Mouse (Mus musculus) stomach, postnatal 0 days (tissue): ENCODE measurements around the gene Pramef12. TPM values are rescaled to one million over a fixed set of nuclear protein-coding genes. Genes with fewer than 3 reads are reported as not detected.
A peak's percentile ranks its signal among the peaks of the same experiment; 100 is the strongest.
"Not testable (repeated sequence)": the region's sequence is repeated elsewhere in the genome, so short reads cannot be mapped to it uniquely, and the experiment has no call there.

Experiments
- ATAC-seq: fragments of 200-750 bp; cut with Nextera tagmentation; 2 replicates; pipeline ENCODE4 v1.8.0; 2017; ENCODE audit not compliant: low FRiP score, low TSS enrichment
- DNase-seq: peaks from one replicate; pipeline ENCODE4 v3.0.0-alpha.2; 2016; ENCODE audit warnings: low spot score
- H3K27ac ChIP-seq: fragments of 300-500 bp; sonication (generic); replicated peaks from 2 replicates; pipeline ENCODE4 v1.5.1; 2014; ENCODE audit warnings: mild to moderate bottlenecking, control low read depth
- H3K27me3 ChIP-seq: fragments of 300-500 bp; sonication (generic); 2 replicates; pipeline ENCODE4 v1.6.1; 2014; ENCODE audit warnings: low read length; ENCODE audit not compliant: control insufficient read depth, insufficient read depth
- H3K36me3 ChIP-seq: fragments of 300-500 bp; sonication (generic); 2 replicates; pipeline ENCODE4 v1.6.1; 2014; ENCODE audit warnings: low read length, mixed read lengths; ENCODE audit not compliant: control insufficient read depth, insufficient read depth
- H3K4me1 ChIP-seq: fragments of 300-500 bp; sonication (generic); replicated peaks from 2 replicates; pipeline ENCODE4 v1.6.1; 2014; ENCODE audit warnings: antibody characterized with exemption; ENCODE audit not compliant: control insufficient read depth, insufficient read depth
- H3K4me2 ChIP-seq: fragments of 300-500 bp; sonication (generic); replicated peaks from 2 replicates; pipeline ENCODE4 v1.6.1; 2014; ENCODE audit warnings: low read depth, mild to moderate bottlenecking, control low read depth, moderate library complexity
- H3K4me3 ChIP-seq: fragments of 300-500 bp; sonication (generic); 2 replicates; pipeline ENCODE4 v1.5.1; 2014; ENCODE audit warnings: low read depth, low read length, control low read depth
- H3K9ac ChIP-seq: fragments of 300-500 bp; sonication (generic); 2 replicates; pipeline ENCODE4 v1.6.1; 2014; ENCODE audit warnings: mild to moderate bottlenecking, low read length, control low read depth, mixed read lengths
- H3K9me3 ChIP-seq: fragments of 300-500 bp; sonication (generic); 2 replicates; pipeline ENCODE4 v1.6.1; 2016; ENCODE audit warnings: low read length; ENCODE audit not compliant: control insufficient read depth
- CTCF ChIP-seq: IDR thresholded peaks from 2 replicates; pipeline ENCODE4 v1.5.1; 2016; ENCODE audit warnings: antibody characterized with exemption, low read depth, mild to moderate bottlenecking, moderate library complexity
- EP300 ChIP-seq: optimal IDR thresholded peaks from 2 replicates; pipeline ENCODE3; 2016; ENCODE audit warnings: antibody characterized with exemption
- WGBS: fragments of 180-500 bp; shearing (Covaris S2); extraction: QIAGEN DNeasy Blood & Tissue Kit; methylation state at CpG from one replicate; pipeline ENCODE4 v1.1.7; 2014; 5-methylcytosine and 5-hydroxymethylcytosine counted together
- polyA plus RNA-seq: library from polyadenylated mRNA; unstranded; fragments of >200 nt; fragmentation: Nextera tagmentation; extraction: Ambion mirVana; gene quantifications from 2 replicates; pipeline ENCODE4 v1.2.1, GENCODE M21; 2015

Pramef12 gene
- polyA plus RNA-seq, 1 experiment from 2014 or later: 0.25 TPM

- peak; percentile 92 for ATAC-seq
- Histone ChIP-seq H3K27me3 (no peaks in the 10 kb centered on the region), H3K9me3 (no peaks in the 10 kb centered on the region), H3K4me3 (peak overlapping the region; percentile 28), H3K27ac (peak overlapping the region; percentile 73), H3K36me3 (no peaks in the 10 kb centered on the region), H3K4me2 (peak overlapping the region; percentile 60), H3K9ac (peak overlapping the region; percentile 54), H3K4me1 (no peaks in the 10 kb centered on the region)
- TF ChIP-seq EP300 (no peak), CTCF (no peak)
- 1% methylated on average over 17 of the region's 17 CpGs for WGBS
- DNase-seq: peak; percentile 80
These were observed 3.7 kb downstream of the Pramef12 start for GRCm38 (mm10) chr4:144404456-144405086.

- Histone ChIP-seq H3K9ac (no peak overlapping the region), H3K36me3 (no peaks in the 10 kb centered on the region), H3K4me3 (no peak overlapping the region), H3K4me1 (no peaks in the 10 kb centered on the region), H3K27ac (no peak overlapping the region), H3K9me3 (no peaks in the 10 kb centered on the region), H3K27me3 (no peaks in the 10 kb centered on the region), H3K4me2 (no peak overlapping the region)
- WGBS: 23% methylated on average over 4 of the region's 4 CpGs
- no peak for DNase-seq
- no peak for TF ChIP-seq EP300
- no peak for TF ChIP-seq CTCF
- no peak for ATAC-seq
These were observed 5.6 kb downstream of the Pramef12 start for GRCm38 (mm10) chr4:144402712-144403111.

DNA sequence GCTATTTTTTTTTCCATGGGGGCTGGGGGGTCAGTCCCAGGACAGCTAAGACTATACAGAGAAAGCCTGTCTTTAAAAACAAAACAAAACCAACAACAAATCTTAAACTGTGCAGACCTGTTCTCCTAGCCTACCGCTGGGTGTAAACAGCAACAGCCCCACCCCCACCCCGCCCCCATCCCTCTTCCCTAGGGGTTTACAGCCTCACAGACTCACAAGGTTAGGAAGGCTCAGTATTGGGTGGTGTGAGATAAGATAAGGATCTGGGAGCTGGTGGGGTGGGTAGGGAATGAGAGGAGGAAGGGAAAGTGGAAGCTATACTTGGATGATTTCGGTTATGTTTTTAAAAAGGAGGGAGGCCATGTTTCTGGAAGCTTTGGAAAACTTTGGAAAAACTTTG is 11.9 kb downstream of the Pramef12 start:
- no peaks in the 10 kb centered on the region for H3K27me3 ChIP-seq
- no peaks in the 10 kb centered on the region for H3K9me3 ChIP-seq
- H3K27ac ChIP-seq: no peak overlapping the region
- H3K4me2 ChIP-seq: no peak overlapping the region
- no peaks in the 10 kb centered on the region for H3K36me3 ChIP-seq
- ATAC-seq: no peak
- H3K9ac ChIP-seq: no peak overlapping the region
- no peaks in the 10 kb centered on the region for H3K4me1 ChIP-seq
- TF ChIP-seq EP300: no peak
- no peak for TF ChIP-seq CTCF
- no peak overlapping the region for H3K4me3 ChIP-seq
- DNase-seq: no peak
- WGBS: 16% methylated on average over 3 of the region's 3 CpGs

DNA sequence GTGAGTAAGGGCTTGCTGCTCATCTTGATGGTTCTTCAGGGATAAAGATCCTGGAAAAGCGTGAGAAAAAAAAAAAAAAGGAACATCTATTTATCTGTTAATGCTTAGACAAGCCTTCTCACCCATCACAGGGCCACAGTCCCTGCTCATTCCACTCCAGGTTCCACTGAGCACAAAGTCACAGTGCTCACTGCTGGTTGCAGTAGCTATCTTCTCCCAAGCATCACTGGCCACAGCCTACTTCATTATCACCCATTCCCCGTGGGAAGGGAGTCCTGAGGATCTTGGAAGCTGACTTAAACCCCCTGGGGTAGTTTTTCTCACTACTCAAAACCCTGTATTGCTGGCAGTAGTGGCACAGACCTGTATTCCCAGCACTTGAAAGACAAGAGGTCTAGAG is 30.4 kb downstream of the Pramef12 start, which contains the start of gene Pramef20:
Gene Pramef20 (minus strand): TSS at position 23 of the 400 bp plus-strand sequence.
- ATAC-seq (no peak), DNase-seq (no peak)
- WGBS: 68% methylated on average over 2 of the region's 2 CpGs
- H3K27ac ChIP-seq: no peak within 1 kb of the TSS
- no peaks in the 10 kb centered on the region for H3K27me3 ChIP-seq
- no peak within 1 kb of the TSS for H3K4me2 ChIP-seq
- H3K4me3 ChIP-seq: no peak within 1 kb of the TSS
- no peaks in the 10 kb centered on the region for H3K36me3 ChIP-seq
- no peak within 1 kb of the TSS for H3K9ac ChIP-seq
- TF ChIP-seq CTCF: no peak
- no peak for TF ChIP-seq EP300
- H3K9me3 ChIP-seq: no peaks in the 10 kb centered on the region
- no peaks in the 10 kb centered on the region for H3K4me1 ChIP-seq

GRCm38 (mm10) chr4:144357642-144358041 is 50.6 kb downstream of the Pramef12 start, which contains the start of gene Gm13119:
Gene Gm13119, plus strand, starts transcription at chr4:144357942.
- H3K9ac ChIP-seq, H3K4me1 ChIP-seq, H3K4me3 ChIP-seq, ATAC-seq, H3K4me2 ChIP-seq, H3K9me3 ChIP-seq, H3K27ac ChIP-seq, H3K36me3 ChIP-seq, H3K27me3 ChIP-seq, DNase-seq: not testable (repeated sequence)
- 87% methylated on average over 3 of the region's 3 CpGs for WGBS

Other genes with a start within 250 kb of the Pramef12 start
- not detected in 2 replicates for gene Oog3, start 245.8 kb downstream of the Pramef12 start, polyA plus RNA-seq
- not detected in 2 replicates for gene Oog2, start 217.7 kb downstream of the Pramef12 start, polyA plus RNA-seq
- gene C87977, start 195.1 kb downstream of the Pramef12 start, polyA plus RNA-seq: not detected in 2 replicates
- gene Pramel5, start 128.0 kb downstream of the Pramef12 start, polyA plus RNA-seq: not detected in 2 replicates
- not detected in 2 replicates for gene Gm13128, start 78.2 kb downstream of the Pramef12 start, polyA plus RNA-seq
- not detected in 2 replicates for gene Gm13119, start 50.5 kb downstream of the Pramef12 start, polyA plus RNA-seq
- gene Pramef20, start 30.5 kb downstream of the Pramef12 start, polyA plus RNA-seq: not detected in 2 replicates
- gene 1700012P22Rik, start 30.3 kb upstream of the Pramef12 start, polyA plus RNA-seq: not detected in 2 replicates
- gene Gm9944, start 44.9 kb upstream of the Pramef12 start, polyA plus RNA-seq: not detected in 2 replicates
- gene Aadacl3, start 55.3 kb upstream of the Pramef12 start, polyA plus RNA-seq: 0.11 and 0.17 TPM in 2 replicates
- gene 9430007A20Rik, start 111.4 kb upstream of the Pramef12 start, polyA plus RNA-seq: not detected in 2 replicates
- gene Gm13124, start 156.7 kb upstream of the Pramef12 start, polyA plus RNA-seq: not detected in 2 replicates
- gene Aadacl4, start 205.2 kb upstream of the Pramef12 start, polyA plus RNA-seq: not detected in 2 replicates